Mouse (Mus musculus) lung, postnatal 4 days (tissue): ENCODE results near the gene Txk.
A peak's percentile ranks its signal among the peaks of the same experiment; 100 is the strongest.

ENCODE experiments used
- DNase-seq, 2 experiments: peaks; one replicate each; pipeline ENCODE4 v3.0.0; 2021

Txk gene

GRCm38 (mm10) chr5:72674994-72675542 lies 77.5 kb downstream of the Txk start:
- no peak for DNase-seq

GRCm38 (mm10) chr5:72671017-72671699 lies 81.4 kb downstream of the Txk start:
- DNase-seq: no peak

GRCm38 (mm10) chr5:72668351-72668750 lies 84.2 kb downstream of the Txk start:
- no peak for DNase-seq

- no peak for DNase-seq
Measured at GRCm38 (mm10) chr5:72666428-72666827, 86.1 kb downstream of the Txk start.

- DNase-seq: peak in 1 of 2 experiments; percentile 65
Measured at GRCm38 (mm10) chr5:72665281-72665680, 87.3 kb downstream of the Txk start.

GRCm38 (mm10) chr5:72664854-72665253 lies 87.7 kb downstream of the Txk start:
- no peak for DNase-seq

- no peak for DNase-seq
Measured at GRCm38 (mm10) chr5:72664126-72664525, 88.5 kb downstream of the Txk start.

- no peak for DNase-seq
Measured at GRCm38 (mm10) chr5:72661051-72661781, 91.4 kb downstream of the Txk start.

- DNase-seq: no peak
Measured at GRCm38 (mm10) chr5:72658375-72658774, 94.2 kb downstream of the Txk start.

GRCm38 (mm10) chr5:72656270-72656791 lies 96.2 kb downstream of the Txk start:
- DNase-seq: no peak

GRCm38 (mm10) chr5:72653068-72653674 lies 99.4 kb downstream of the Txk start:
- DNase-seq: no peak

- no peak for DNase-seq
Measured at GRCm38 (mm10) chr5:72648987-72649735, 103.4 kb downstream of the Txk start.

GRCm38 (mm10) chr5:72647958-72648595 lies 104.5 kb downstream of the Txk start:
- DNase-seq: peak in 1 of 2 experiments; percentile 24

- peak; percentile 77 to 80 for DNase-seq
Measured at GRCm38 (mm10) chr5:72647418-72647907, 105.1 kb downstream of the Txk start, which contains the start of gene Nipal1. TSS of gene Nipal1 (plus strand) at chr5:72647795.

- DNase-seq: no peak
Measured at GRCm38 (mm10) chr5:72646996-72647395, 105.6 kb downstream of the Txk start.

GRCm38 (mm10) chr5:72646131-72646530 lies 106.4 kb downstream of the Txk start:
- DNase-seq: peak in 1 of 2 experiments; percentile 25
